Mouse (Mus musculus) heart, adult 2 months (tissue): ENCODE results near the gene Uck2. TPM values are rescaled to one million over a fixed set of nuclear protein-coding genes. Genes with fewer than 3 reads are reported as not detected.

Source experiments
- DNase-seq, 2 experiments: peaks; one replicate each; pipeline ENCODE4 v3.0.0; 2021
- H3K27ac ChIP-seq: fragments of 200-600 bp; 2 replicates; pipeline ENCODE4 v1.8.1; 2022
- H3K27me3 ChIP-seq: fragments of 200-500 bp; 2 replicates; pipeline ENCODE4 v1.6.1; 2012; ENCODE audit warnings: mild to moderate bottlenecking, low read length, inconsistent platforms, mixed read lengths; ENCODE audit not compliant: control insufficient read depth, insufficient read depth
- H3K36me3 ChIP-seq: fragments of 200-500 bp; 2 replicates; pipeline ENCODE4 v1.6.1; 2012; ENCODE audit warnings: low read length, inconsistent platforms; ENCODE audit not compliant: control insufficient read depth, insufficient read depth
- H3K4me1 ChIP-seq: fragments of 200-500 bp; 2 replicates; pipeline ENCODE4 v1.6.1; 2011; ENCODE audit warnings: low read length; ENCODE audit not compliant: control insufficient read depth, insufficient read depth
- H3K4me3 ChIP-seq: fragments of 200-600 bp; 2 replicates; pipeline ENCODE4 v1.8.1; 2022
- H3K79me2 ChIP-seq: fragments of 200-500 bp; replicated peaks from 2 replicates; pipeline ENCODE4 v1.6.1; 2012; ENCODE audit warnings: mild to moderate bottlenecking, inconsistent platforms, low read length, moderate library complexity, mixed read lengths; ENCODE audit not compliant: control insufficient read depth, insufficient read depth
- H3K9ac ChIP-seq: fragments of 200-500 bp; 2 replicates; pipeline ENCODE4 v1.6.1; 2012; ENCODE audit warnings: low read depth, mild to moderate bottlenecking, control low read depth, inconsistent platforms, low read length, mixed read lengths
- CTCF ChIP-seq: fragments of 200-600 bp; IDR thresholded peaks from 2 replicates; pipeline ENCODE4 v1.8.1; 2022; ENCODE audit warnings: antibody characterized with exemption, mild to moderate bottlenecking, moderate library complexity
- EP300 ChIP-seq: fragments of 200-500 bp; IDR thresholded peaks from 2 replicates; pipeline ENCODE4 v1.6.1; 2011; ENCODE audit warnings: low read depth, low read length, control low read depth; ENCODE audit not compliant: insufficient read depth
- POLR2A ChIP-seq: fragments of 200-500 bp; IDR thresholded peaks from 2 replicates; pipeline ENCODE4 v1.6.1; 2011; ENCODE audit warnings: mild to moderate bottlenecking, low read depth, low read length, control low read depth; ENCODE audit not compliant: insufficient read depth
- WGBS: fragments of 180-500 bp; shearing (Covaris S2); methylation state at CpG from one replicate; pipeline ENCODE4 v1.1.7; 2018; 5-methylcytosine and 5-hydroxymethylcytosine counted together
- intact Hi-C: fragments of 180-260 bp; cut with DNase I; formaldehyde crosslinking; loops from one replicate; pipeline ENCODE4 v1.15.1; 2025
- polyA plus RNA-seq: library from polyadenylated mRNA; depleted of rRNA; stranded (reverse); fragments of >200 nt; gene quantifications from 2 replicates; pipeline ENCODE4 v1.2.3, GENCODE M21; 2012
- total RNA-seq, 2 experiments: library from RNA; stranded (reverse); gene quantifications; 2 replicates each; pipeline ENCODE4 v1.2.3; 2021

Gene Uck2
- total and polyA plus RNA-seq, 3 experiments = 21.4 to 57.6 (median 45.9) TPM

DNA sequence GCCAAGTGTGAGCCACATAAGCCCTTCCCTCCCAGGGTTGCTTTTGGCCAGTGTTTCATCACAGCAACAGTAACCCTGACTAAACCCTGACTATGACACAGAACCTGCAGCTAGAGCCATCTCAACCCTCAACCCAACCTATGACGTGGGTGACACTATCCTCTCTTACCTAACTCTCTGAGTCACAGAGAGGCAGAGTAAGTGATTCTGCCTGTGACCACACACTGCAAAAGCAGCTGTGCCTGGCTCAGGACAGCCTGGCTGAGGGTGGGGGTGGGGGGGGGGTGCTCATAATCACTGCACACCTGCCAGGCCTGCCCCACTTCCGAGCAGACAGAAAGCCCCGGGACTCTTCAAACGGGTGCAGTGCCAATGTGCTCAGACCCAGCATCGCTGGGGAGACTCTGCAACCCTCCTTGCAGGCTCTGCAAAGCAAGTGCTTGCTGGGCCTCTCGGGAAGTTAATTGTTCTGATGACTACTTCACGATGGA, 42.9 kb downstream of the Uck2 start:
- no peaks in the 10 kb centered on the region; the same call in none of the 2 replicates for H3K4me1 ChIP-seq
- H3K27ac ChIP-seq = no peak overlapping the region
- no peaks in the 10 kb centered on the region for H3K27me3 ChIP-seq
- no peak for DNase-seq
- WGBS = 53% methylated on average over 7 of the region's 7 CpGs
- H3K9ac ChIP-seq = no peak overlapping the region
- intact Hi-C loops = loop anchor here (5.0 kb wide), 1 partner anchor 45 kb away; the partner anchor contains the start of gene Uck2
- H3K79me2 ChIP-seq = no peaks in the 10 kb centered on the region
- H3K4me3 ChIP-seq = no peak overlapping the region
- H3K36me3 ChIP-seq = no peaks in the 10 kb centered on the region
- TF ChIP-seq EP300 (no peak), POLR2A (no peak), CTCF (no peak)

DNA sequence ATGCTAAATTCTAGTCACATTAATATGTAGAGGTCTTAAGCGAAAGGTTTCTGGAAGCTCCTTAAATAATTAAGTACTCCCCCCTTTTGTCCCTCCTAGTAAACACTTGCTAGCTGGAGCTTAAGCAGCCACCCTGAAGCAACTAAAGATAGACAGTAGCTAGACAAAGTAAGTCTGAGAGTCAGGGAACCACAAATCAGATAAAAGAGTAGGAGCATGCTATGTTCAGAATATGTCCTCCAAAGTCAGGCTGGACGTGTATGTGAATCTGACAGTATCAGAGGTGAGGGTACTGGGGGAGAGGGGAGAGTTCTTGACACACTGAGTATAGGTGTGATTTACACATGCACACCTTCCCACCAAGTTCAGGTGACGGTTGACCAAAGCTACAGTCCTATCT, 43.6 kb downstream of the Uck2 start:
- no peak overlapping the region for H3K4me3 ChIP-seq
- DNase-seq = no peak
- H3K4me1 ChIP-seq = no peaks in the 10 kb centered on the region; the same call in none of the 2 replicates
- H3K27me3 ChIP-seq = no peaks in the 10 kb centered on the region
- 89% methylated on average over 3 of the region's 3 CpGs for WGBS
- no peak overlapping the region for H3K9ac ChIP-seq
- H3K27ac ChIP-seq = no peak overlapping the region
- no peaks in the 10 kb centered on the region for H3K79me2 ChIP-seq
- H3K36me3 ChIP-seq = no peaks in the 10 kb centered on the region
- TF ChIP-seq POLR2A = no peak
- no peak for TF ChIP-seq CTCF
- no peak for TF ChIP-seq EP300
- intact Hi-C loops = loop anchor here (5.0 kb wide), 1 partner anchor 46 kb away; the partner anchor contains the start of gene Uck2

DNA sequence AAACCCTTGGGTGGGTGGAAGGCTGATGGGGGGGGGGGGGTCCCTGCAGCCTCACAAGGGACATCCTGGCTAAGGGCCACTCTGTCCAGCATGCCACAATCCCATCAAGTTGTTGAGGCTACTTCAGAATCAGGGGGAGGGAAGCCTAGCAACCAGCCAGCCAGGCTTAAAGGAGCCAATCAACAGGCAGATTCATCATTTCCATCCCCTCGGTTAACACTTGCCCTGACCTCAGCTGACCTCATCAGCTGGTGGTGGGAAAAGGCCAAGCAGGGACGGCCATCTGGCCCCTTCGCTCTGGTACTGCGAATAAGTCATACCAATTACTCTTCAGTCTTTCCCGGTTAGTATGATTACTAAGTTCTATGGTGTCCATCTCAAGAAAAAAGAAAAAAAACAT, 44.8 kb downstream of the Uck2 start:
- H3K9ac ChIP-seq = no peak overlapping the region
- no peaks in the 10 kb centered on the region for H3K27me3 ChIP-seq
- intact Hi-C loops = loop anchor here (5.0 kb wide), 1 partner anchor 47 kb away; the partner anchor contains the start of gene Uck2
- 49% methylated on average over 5 of the region's 5 CpGs for WGBS
- no peaks in the 10 kb centered on the region; the same call in 1 of the 2 replicates for H3K4me1 ChIP-seq
- TF ChIP-seq POLR2A = no peak
- no peak for TF ChIP-seq CTCF
- TF ChIP-seq EP300 = no peak
- no peak overlapping the region for H3K4me3 ChIP-seq
- no peaks in the 10 kb centered on the region for H3K36me3 ChIP-seq
- DNase-seq = no peak
- no peaks in the 10 kb centered on the region for H3K79me2 ChIP-seq
- H3K27ac ChIP-seq = no peak overlapping the region

DNA sequence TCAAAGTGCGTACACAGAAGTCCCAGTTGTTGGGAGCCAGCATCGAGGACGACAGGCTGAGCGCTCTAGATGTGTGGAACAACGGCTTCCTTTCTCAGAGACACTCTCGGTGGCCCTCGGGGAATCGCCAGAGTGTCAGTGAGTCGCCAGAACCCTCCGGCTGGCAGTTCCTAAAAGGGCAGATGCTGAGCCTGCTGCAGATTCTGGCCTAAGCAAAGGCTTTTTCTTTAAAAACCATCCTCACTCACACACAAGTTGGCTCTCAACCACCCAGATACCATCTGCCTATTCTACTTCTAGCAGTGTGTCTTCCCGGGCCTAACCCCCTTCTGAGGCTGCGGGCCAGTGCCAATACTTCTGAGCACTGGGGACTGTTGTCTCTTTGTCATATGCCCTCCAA, 45.2 kb downstream of the Uck2 start:
- DNase-seq = no peak
- Histone ChIP-seq H3K27ac (no peak overlapping the region), H3K4me1 (no peaks in the 10 kb centered on the region; the same call in 1 of the 2 replicates), H3K36me3 (no peaks in the 10 kb centered on the region), H3K79me2 (no peaks in the 10 kb centered on the region), H3K4me3 (no peak overlapping the region), H3K9ac (no peak overlapping the region), H3K27me3 (no peaks in the 10 kb centered on the region)
- intact Hi-C loops = loop anchor here (5.0 kb wide), 1 partner anchor 47 kb away; the partner anchor contains the start of gene Uck2
- WGBS = 61% methylated on average over 12 of the region's 12 CpGs
- TF ChIP-seq CTCF = no peak

DNA sequence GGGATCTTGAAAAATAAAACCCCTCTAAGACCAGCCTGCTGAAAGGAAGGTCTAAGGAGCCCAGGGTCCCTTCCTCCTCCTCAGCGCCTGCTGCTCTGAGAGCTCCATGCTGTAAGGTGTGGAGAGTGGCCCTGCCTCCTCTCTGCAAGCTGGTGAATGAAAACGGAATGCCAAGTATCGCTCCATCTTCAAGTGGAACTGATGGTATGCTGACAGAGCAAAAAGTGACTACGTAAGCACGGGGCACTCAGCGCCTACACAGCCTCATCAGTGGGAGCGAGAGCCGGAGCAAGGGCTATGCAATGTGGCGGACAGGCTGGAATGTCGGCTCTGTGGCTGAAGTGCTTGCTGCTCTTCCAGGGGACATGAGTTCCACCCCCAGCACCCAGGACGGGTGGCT, 47.3 kb downstream of the Uck2 start:
- Histone ChIP-seq H3K9ac (no peak overlapping the region), H3K27ac (no peak overlapping the region), H3K36me3 (no peaks in the 10 kb centered on the region), H3K4me1 (no peaks in the 10 kb centered on the region; the same call in 1 of the 2 replicates), H3K4me3 (no peak overlapping the region), H3K27me3 (no peaks in the 10 kb centered on the region), H3K79me2 (no peaks in the 10 kb centered on the region)
- TF ChIP-seq POLR2A (no peak), EP300 (no peak), CTCF (no peak)
- intact Hi-C loops = no loop called here
- 76% methylated on average over 11 of the region's 11 CpGs for WGBS
- no peak for DNase-seq

DNA sequence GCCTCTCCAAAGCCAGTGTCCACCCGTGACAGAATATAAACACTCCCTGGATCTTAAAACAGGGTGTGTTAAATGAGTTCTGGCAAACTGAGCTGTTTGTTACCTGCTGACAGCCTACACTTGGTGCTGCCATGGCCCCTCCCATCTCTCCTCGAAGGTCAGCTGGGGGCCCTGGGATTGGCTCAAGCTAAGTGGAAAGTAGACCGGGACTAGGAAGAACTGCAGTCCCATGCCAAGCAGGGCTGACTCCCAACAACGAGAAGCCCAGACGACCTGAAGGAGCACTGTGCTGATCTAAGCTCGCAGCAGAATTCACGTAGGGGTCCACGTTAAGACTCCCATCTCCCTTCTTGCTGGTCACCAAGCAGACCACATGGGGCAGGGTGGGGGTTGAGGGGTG, 48.3 kb downstream of the Uck2 start:
- Histone ChIP-seq H3K27me3 (no peaks in the 10 kb centered on the region), H3K36me3 (no peaks in the 10 kb centered on the region), H3K27ac (no peak overlapping the region), H3K79me2 (no peaks in the 10 kb centered on the region), H3K9ac (no peak overlapping the region), H3K4me3 (no peak overlapping the region), H3K4me1 (no peaks in the 10 kb centered on the region; the same call in 1 of the 2 replicates)
- DNase-seq = peak in 1 of 2 experiments; percentile 60
- TF ChIP-seq EP300 (no peak), CTCF (no peak), POLR2A (no peak)
- 53% methylated on average over 8 of the region's 8 CpGs for WGBS
- intact Hi-C loops = no loop called here
